In genomic region chr1:47216419-47217002, GRCm38 (mm10) we compare ENCODE assay signal across 23 mouse cellular contexts.
A peak's percentile ranks its signal among the peaks of the same experiment; 100 is the strongest.
DNase-seq lines count a peak whose midpoint lies in the region; ATAC-seq and TF ChIP-seq lines count a peak whose summit lies in the region.
"Had no signal": no experiment of that assay in that cellular context is flagged by ENCODE, and none has a peak within 500 bp of the region (broad histone marks: within the 10 kb centered on the region; RNA-seq: fewer than 3 reads in every experiment).

No protein-coding gene starts in this region.

- no peak for TF ChIP-seq CTCF in lung, postnatal 0 days (IDR thresholded peaks at IDR 0.05)
- no peak for TF ChIP-seq CTCF in olfactory bulb, adult 2 months (IDR thresholded peaks at IDR 0.05; ENCODE audit: insufficient read depth, low read depth, low read length)

- no peak overlapping the region for H3K9ac ChIP-seq in intestine, embryonic 16.5 days (ENCODE audit: low read depth, low read length)
- H3K9ac ChIP-seq in intestine, embryonic 15.5 days, result no peak overlapping the region
- H3K9ac ChIP-seq in lung, postnatal 0 days (replicated peaks; ENCODE audit: low read depth), result no peak overlapping the region
- H3K9ac ChIP-seq: embryonic facial prominence, embryonic 12.5 days; embryonic facial prominence, embryonic 15.5 days; forebrain, embryonic 12.5 days; forebrain, embryonic 15.5 days; hindbrain, embryonic 13.5 days had no signal

- 62% methylated on average over 2 of the region's 2 CpGs for WGBS in intestine, embryonic 16.5 days
- 68% methylated on average over 2 of the region's 2 CpGs for WGBS in intestine, embryonic 15.5 days
- WGBS in lung, postnatal 0 days, result 49% methylated on average over 2 of the region's 2 CpGs
- WGBS in olfactory bulb, adult 2 months, result 69% methylated on average over 2 of the region's 2 CpGs

- no peak overlapping the region for H3K4me3 ChIP-seq in intestine, embryonic 16.5 days (ENCODE audit: low read length)
- H3K4me3 ChIP-seq in intestine, embryonic 15.5 days (replicated peaks), result no peak overlapping the region
- H3K4me3 ChIP-seq in lung, postnatal 0 days (ENCODE audit: low read depth, low read length), result no peak overlapping the region
- H3K4me3 ChIP-seq in olfactory bulb, adult 2 months (ENCODE audit: insufficient read depth, low read depth, low read length), result no peak overlapping the region
- H3K4me3 ChIP-seq: embryonic facial prominence, embryonic 12.5 days; embryonic facial prominence, embryonic 15.5 days; forebrain, embryonic 12.5 days; forebrain, embryonic 15.5 days; hindbrain, embryonic 10.5 days; hindbrain, embryonic 13.5 days had no signal

- TF ChIP-seq POLR2A in olfactory bulb, adult 2 months (IDR thresholded peaks at IDR 0.05; ENCODE audit: insufficient read depth, low read depth, low read length), result no peak

- peak; percentile 38; the same call in 1 of the 2 replicates for ATAC-seq in intestine, embryonic 16.5 days
- ATAC-seq in intestine, embryonic 15.5 days, result no peak
- peak; percentile 82 for ATAC-seq in lung, postnatal 0 days
- ATAC-seq: forebrain, embryonic 15.5 days; hindbrain, embryonic 16.5 days had no signal

- no peak overlapping the region for H3K27ac ChIP-seq in intestine, embryonic 16.5 days (ENCODE audit: low read length)
- no peak overlapping the region for H3K27ac ChIP-seq in intestine, embryonic 15.5 days
- no peak overlapping the region for H3K27ac ChIP-seq in lung, postnatal 0 days (ENCODE audit: low read length)
- 0 out of 2 replicates have a peak overlapping the region, but pooled peaks have one; percentile 53 for H3K27ac ChIP-seq in olfactory bulb, adult 2 months (ENCODE audit: insufficient read depth, low read depth, low read length)
- H3K27ac ChIP-seq: embryonic facial prominence, embryonic 12.5 days; embryonic facial prominence, embryonic 15.5 days; forebrain, embryonic 12.5 days; forebrain, embryonic 15.5 days; hindbrain, embryonic 10.5 days; hindbrain, embryonic 13.5 days had no signal

- DNase-seq in lung, postnatal 0 days (ENCODE audit: low spot score), result peak; percentile 58
- no peak for DNase-seq in lung, postnatal 4 days
- peak; percentile 3 for DNase-seq in MN1 (ENCODE audit: low spot score)
- no peak for DNase-seq in heart, postnatal 4 days
- DNase-seq: adrenal gland, adult 2 months; adrenal gland, postnatal 14 days; cerebellum, adult 11 months; cerebellum, adult 2 months; cerebellum, adult 9-11 months; cerebellum, postnatal 25 days; gastrocnemius, postnatal 14 days; heart, adult 11 months had no signal

- no peaks in the 10 kb centered on the region for H3K4me1 ChIP-seq in intestine, embryonic 16.5 days (ENCODE audit: control insufficient read depth, insufficient read depth, low read length)
- no peaks in the 10 kb centered on the region for H3K4me1 ChIP-seq in intestine, embryonic 15.5 days (replicated peaks)
- H3K4me1 ChIP-seq in lung, postnatal 0 days (ENCODE audit: insufficient read depth, low read depth, low read length), result no peaks in the 10 kb centered on the region
- peaks cover 4% of the 10 kb centered on the region for H3K4me1 ChIP-seq in olfactory bulb, adult 2 months (ENCODE audit: control insufficient read depth, insufficient read depth, low read length)
- H3K4me1 ChIP-seq: embryonic facial prominence, embryonic 12.5 days; embryonic facial prominence, embryonic 15.5 days; forebrain, embryonic 12.5 days; forebrain, embryonic 15.5 days; hindbrain, embryonic 10.5 days; hindbrain, embryonic 13.5 days had no signal

- no peak overlapping the region for H3K4me2 ChIP-seq in intestine, embryonic 16.5 days (ENCODE audit: low read depth, low read length)
- no peak overlapping the region for H3K4me2 ChIP-seq in intestine, embryonic 15.5 days (replicated peaks)
- H3K4me2 ChIP-seq in lung, postnatal 0 days (replicated peaks; ENCODE audit: low read depth, low read length), result no peak overlapping the region
- H3K4me2 ChIP-seq: embryonic facial prominence, embryonic 12.5 days; embryonic facial prominence, embryonic 15.5 days; forebrain, embryonic 12.5 days; forebrain, embryonic 15.5 days; heart, embryonic 11.5 days; hindbrain, embryonic 13.5 days had no signal

- H3K36me3 ChIP-seq in intestine, embryonic 16.5 days (ENCODE audit: control insufficient read depth, insufficient read depth, low read length), result no peaks in the 10 kb centered on the region
- no peaks in the 10 kb centered on the region for H3K36me3 ChIP-seq in intestine, embryonic 15.5 days
- H3K36me3 ChIP-seq in lung, postnatal 0 days (ENCODE audit: insufficient read depth, low read length), result no peaks in the 10 kb centered on the region
- H3K36me3 ChIP-seq: embryonic facial prominence, embryonic 12.5 days; embryonic facial prominence, embryonic 15.5 days; forebrain, embryonic 12.5 days; forebrain, embryonic 15.5 days; hindbrain, embryonic 10.5 days; hindbrain, embryonic 13.5 days had no signal

- peak; percentile 73 for TF ChIP-seq EP300 in lung, postnatal 0 days (IDR thresholded peaks at IDR 0.05)

- H3K27me3 ChIP-seq in intestine, embryonic 16.5 days (replicated peaks; ENCODE audit: control insufficient read depth, insufficient read depth, low read length), result no peaks in the 10 kb centered on the region
- H3K27me3 ChIP-seq in intestine, embryonic 15.5 days (replicated peaks), result no peaks in the 10 kb centered on the region
- H3K27me3 ChIP-seq in lung, postnatal 0 days (replicated peaks; ENCODE audit: insufficient read depth, low read length), result no peaks in the 10 kb centered on the region
- H3K27me3 ChIP-seq: embryonic facial prominence, embryonic 12.5 days; embryonic facial prominence, embryonic 15.5 days; forebrain, embryonic 12.5 days; forebrain, embryonic 15.5 days; hindbrain, embryonic 13.5 days had no signal

- H3K9me3 ChIP-seq in intestine, embryonic 16.5 days (ENCODE audit: control insufficient read depth, low read length), result no peaks in the 10 kb centered on the region
- no peaks in the 10 kb centered on the region for H3K9me3 ChIP-seq in intestine, embryonic 15.5 days
- no peaks in the 10 kb centered on the region for H3K9me3 ChIP-seq in lung, postnatal 0 days (ENCODE audit: low read length)
- H3K9me3 ChIP-seq: embryonic facial prominence, embryonic 12.5 days; embryonic facial prominence, embryonic 15.5 days; forebrain, embryonic 12.5 days; forebrain, embryonic 15.5 days; hindbrain, embryonic 10.5 days; hindbrain, embryonic 13.5 days had no signal

Comparison
In these comparisons a context has a peak if more than half of its experiments do, and no peak if none do; other contexts are left out.
1. DNase-seq: peak in lung, postnatal 0 days (single experiment) and MN1 (single experiment); none in lung, postnatal 4 days (0 of 2) and heart, postnatal 4 days (single experiment).